ENCODE assay signal across 12 mouse cellular contexts in the genomic region with DNA sequence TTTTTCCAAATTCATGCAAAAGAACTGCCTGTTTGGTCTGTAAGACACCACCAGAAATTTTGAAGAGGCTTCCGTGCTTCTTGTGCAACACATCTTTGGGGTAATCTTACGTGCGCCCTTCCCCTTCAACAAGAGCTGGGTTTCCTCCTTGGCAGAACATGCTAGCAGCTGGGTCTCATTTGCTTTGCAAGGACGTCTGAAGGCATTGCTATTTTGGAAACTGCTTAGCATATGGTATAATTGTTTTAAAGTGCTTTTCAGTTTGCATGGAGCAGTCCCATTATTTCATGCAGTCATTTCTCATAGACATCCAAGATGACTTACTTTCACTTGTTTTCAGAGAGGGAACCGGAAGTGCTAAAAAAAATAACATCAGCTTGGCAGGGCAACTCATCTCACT.
DNase-seq lines count a peak whose midpoint lies in the region.
"Had no signal": no experiment of that assay in that cellular context is flagged by ENCODE, and none has a peak within 500 bp of the region (broad histone marks: within the 10 kb centered on the region; RNA-seq: fewer than 3 reads in every experiment).

No protein-coding gene starts in this region.

- intact Hi-C loops in left cerebral cortex, postnatal 14 days (cut with DNase I) = no loop called here
- intact Hi-C loops in heart, postnatal 14 days (cut with DNase I) = no loop called here

- DNase-seq in frontal cortex, postnatal 36 days (ENCODE audit: low spot score in 2 of 2) = peak; percentile 30 to 60
- DNase-seq in frontal cortex, postnatal 25 days (ENCODE audit: low spot score in 2 of 2) = no peak
- DNase-seq in right cerebral cortex, adult 2 months (ENCODE audit: low spot score in 2 of 2) = peak; percentile 30 to 41
- no peak for DNase-seq in right cerebral cortex, postnatal 4 days
- DNase-seq in left cerebral cortex, postnatal 14 days (ENCODE audit: low spot score in 2 of 2) = peak; percentile 38 to 62
- DNase-seq in kidney, adult 9 months = no peak
- no peak for DNase-seq in heart, postnatal 14 days
- DNase-seq: cerebellum, adult 18-20 months; kidney, adult 11 months; kidney, postnatal 36 days; liver, postnatal 0 days; midbrain, embryonic 14.5 days had no signal

Comparison
In these comparisons a context has a peak if more than half of its experiments do, and no peak if none do; other contexts are left out.
1. DNase-seq: peak in frontal cortex, postnatal 36 days (2 of 2), right cerebral cortex, adult 2 months (2 of 2) and left cerebral cortex, postnatal 14 days (2 of 2); none in frontal cortex, postnatal 25 days (0 of 2), right cerebral cortex, postnatal 4 days (single experiment), kidney, adult 9 months (single experiment) and heart, postnatal 14 days (0 of 2).